Comparison of ENCODE assay signal across 25 mouse cellular contexts in genomic region chr1:86622296-86622695, GRCm38 (mm10). TPM values are rescaled to one million over a fixed set of nuclear protein-coding genes. Genes with fewer than 3 reads are reported as not detected.
A peak's percentile ranks its signal among the peaks of the same experiment; 100 is the strongest.
DNase-seq lines count a peak whose midpoint lies in the region; ATAC-seq and TF ChIP-seq lines count a peak whose summit lies in the region.
"Had no signal": no experiment of that assay in that cellular context is flagged by ENCODE, and none has a peak within 500 bp of the region (broad histone marks: within the 10 kb centered on the region; RNA-seq: fewer than 3 reads in every experiment).

No protein-coding gene starts in this region.

- H3K9me3 ChIP-seq in intestine, embryonic 16.5 days (ENCODE audit: control insufficient read depth, low read length): no peaks in the 10 kb centered on the region
- H3K9me3 ChIP-seq in intestine, embryonic 15.5 days: no peaks in the 10 kb centered on the region
- H3K9me3 ChIP-seq: embryonic facial prominence, embryonic 12.5 days; forebrain, embryonic 10.5 days; heart, embryonic 12.5 days; hindbrain, embryonic 13.5 days; liver, embryonic 12.5 days; midbrain, embryonic 13.5 days had no signal

- 72% methylated on average over 2 of the region's 2 CpGs for WGBS in intestine, embryonic 16.5 days
- WGBS in intestine, embryonic 15.5 days: 65% methylated on average over 2 of the region's 2 CpGs

- H3K27ac ChIP-seq in intestine, embryonic 16.5 days (ENCODE audit: low read length): no peak overlapping the region
- no peak overlapping the region for H3K27ac ChIP-seq in intestine, embryonic 15.5 days
- H3K27ac ChIP-seq in embryonic fibroblast, embryonic 13.5 days (ENCODE audit: insufficient read depth, low read length): peak overlapping the region; percentile 98
- H3K27ac ChIP-seq: embryonic facial prominence, embryonic 12.5 days; forebrain, embryonic 10.5 days; heart, adult 2 months; hindbrain, embryonic 13.5 days; liver, embryonic 12.5 days; midbrain, embryonic 13.5 days had no signal

- no peaks in the 10 kb centered on the region for H3K27me3 ChIP-seq in intestine, embryonic 16.5 days (replicated peaks; ENCODE audit: control insufficient read depth, insufficient read depth, low read length)
- no peaks in the 10 kb centered on the region for H3K27me3 ChIP-seq in intestine, embryonic 15.5 days (replicated peaks)
- H3K27me3 ChIP-seq: CH12.LX; embryonic facial prominence, embryonic 12.5 days; heart, embryonic 12.5 days; hindbrain, embryonic 13.5 days; liver, embryonic 12.5 days; midbrain, embryonic 13.5 days had no signal

- H3K36me3 ChIP-seq in intestine, embryonic 16.5 days (ENCODE audit: control insufficient read depth, insufficient read depth, low read length): no peaks in the 10 kb centered on the region
- no peaks in the 10 kb centered on the region for H3K36me3 ChIP-seq in intestine, embryonic 15.5 days
- H3K36me3 ChIP-seq: embryonic facial prominence, embryonic 12.5 days; forebrain, embryonic 10.5 days; heart, embryonic 12.5 days; hindbrain, embryonic 13.5 days; liver, embryonic 12.5 days; midbrain, embryonic 13.5 days had no signal

- no peak for TF ChIP-seq CTCF in embryonic fibroblast, embryonic 13.5 days (IDR thresholded peaks at IDR 0.05; ENCODE audit: borderline replicate concordance, insufficient read depth, low read length)

- H3K4me2 ChIP-seq in intestine, embryonic 16.5 days (ENCODE audit: low read depth, low read length): no peak overlapping the region
- no peak overlapping the region for H3K4me2 ChIP-seq in intestine, embryonic 15.5 days (replicated peaks)
- H3K4me2 ChIP-seq: embryonic facial prominence, embryonic 12.5 days; heart, embryonic 12.5 days; hindbrain, embryonic 13.5 days; liver, embryonic 12.5 days; midbrain, embryonic 13.5 days had no signal

- ATAC-seq in intestine, embryonic 16.5 days: 0 out of 2 replicates have a peak, but pooled peaks have one; percentile 14
- ATAC-seq in intestine, embryonic 15.5 days: no peak
- ATAC-seq in megakaryocyte progenitor cell, adult 5-6 weeks (replicated peaks; ENCODE audit: poor library complexity): no peak
- ATAC-seq: forebrain, embryonic 16.5 days; liver, embryonic 12.5 days; liver, postnatal 0 days; midbrain, embryonic 13.5 days had no signal

- TF ChIP-seq POLR2A in embryonic fibroblast, embryonic 13.5 days (IDR thresholded peaks at IDR 0.05; ENCODE audit: low read depth, low read length): no peak

- H3K4me3 ChIP-seq in intestine, embryonic 16.5 days (ENCODE audit: low read length): no peak overlapping the region
- H3K4me3 ChIP-seq in intestine, embryonic 15.5 days (replicated peaks): no peak overlapping the region
- no peak overlapping the region for H3K4me3 ChIP-seq in embryonic fibroblast, embryonic 13.5 days (ENCODE audit: insufficient read depth, low read length)
- H3K4me3 ChIP-seq: embryonic facial prominence, embryonic 12.5 days; forebrain, embryonic 10.5 days; heart, adult 2 months; heart, embryonic 12.5 days; hindbrain, embryonic 13.5 days; liver, embryonic 12.5 days; midbrain, embryonic 13.5 days had no signal

- DNase-seq in 3T3-L1 (ENCODE audit: low read depth, low spot score): peak; percentile 76
- DNase-seq in NIH3T3 (ENCODE audit: low read depth): peak; percentile 79
- no peak for DNase-seq in layer of hippocampus, adult 18-20 months (ENCODE audit: low spot score in 2 of 2)
- DNase-seq: cerebellum, adult 9-11 months; embryo, embryonic 11 days; heart, adult 2 months; heart, postnatal 4 days; kidney, adult 18-20 months; kidney, postnatal 25 days; left cerebral cortex, postnatal 4 days; liver, postnatal 0 days; lung, postnatal 36 days had no signal

- H3K4me1 ChIP-seq in intestine, embryonic 16.5 days (ENCODE audit: control insufficient read depth, insufficient read depth, low read length): peaks cover 7% of the 10 kb centered on the region
- H3K4me1 ChIP-seq in intestine, embryonic 15.5 days (replicated peaks): no peaks in the 10 kb centered on the region
- H3K4me1 ChIP-seq in embryonic fibroblast, embryonic 13.5 days (ENCODE audit: control insufficient read depth, insufficient read depth, low read length): peaks cover 12% of the 10 kb centered on the region
- H3K4me1 ChIP-seq: embryonic facial prominence, embryonic 12.5 days; forebrain, embryonic 10.5 days; liver, embryonic 12.5 days; midbrain, embryonic 13.5 days had no signal

- H3K9ac ChIP-seq in intestine, embryonic 16.5 days (ENCODE audit: low read depth, low read length): no peak overlapping the region
- no peak overlapping the region for H3K9ac ChIP-seq in intestine, embryonic 15.5 days
- H3K9ac ChIP-seq: embryonic facial prominence, embryonic 12.5 days; heart, embryonic 12.5 days; hindbrain, embryonic 13.5 days; liver, embryonic 12.5 days; liver, postnatal 0 days; midbrain, embryonic 13.5 days had no signal

RNA-seq across cellular contexts. Expression of gene Cops7b, which starts 39.6 kb away (rescaled TPM):
- polyA plus RNA-seq in intestine, embryonic 16.5 days (2015; fragmentation: Nextera tagmentation; extraction: Ambion mirVana): 31.5 and 35.1 TPM in 2 replicates
- polyA plus RNA-seq in intestine, embryonic 15.5 days (2015; fragmentation: Nextera tagmentation; extraction: Ambion mirVana): 32.3 and 33.0 TPM in 2 replicates
- polyA plus RNA-seq in embryonic fibroblast, embryonic 13.5 days (2011; ENCODE audit: insufficient read length, low read depth, missing spikeins): 23.0 and 30.0 TPM in 2 replicates
- 9.3 and 13.2 TPM in 2 replicates for total RNA-seq in megakaryocyte progenitor cell, adult 5-6 weeks (2015)
- 19.5 and 22.7 TPM in 2 replicates for total RNA-seq in megakaryocyte progenitor cell, adult 5-6 weeks (2017)
- 10 to 100 TPM; 19.5 to 21.1 TPM for total RNA-seq in layer of hippocampus, adult 18-20 months (2021)

RNA-seq across cellular contexts. Expression of gene Pde6d, which starts 39.9 kb away (rescaled TPM):
- 35.1 and 35.2 TPM in 2 replicates for polyA plus RNA-seq in intestine, embryonic 16.5 days (2015; fragmentation: Nextera tagmentation; extraction: Ambion mirVana)
- polyA plus RNA-seq in intestine, embryonic 15.5 days (2015; fragmentation: Nextera tagmentation; extraction: Ambion mirVana): 45.8 and 56.6 TPM in 2 replicates
- polyA plus RNA-seq in embryonic fibroblast, embryonic 13.5 days (2011; ENCODE audit: insufficient read length, low read depth, missing spikeins): 37.0 and 39.9 TPM in 2 replicates
- 60.3 and 71.2 TPM in 2 replicates for total RNA-seq in megakaryocyte progenitor cell, adult 5-6 weeks (2015)
- 17.9 and 23.6 TPM in 2 replicates for total RNA-seq in megakaryocyte progenitor cell, adult 5-6 weeks (2017)
- 10 to 100 TPM; 47.3 to 48.9 TPM for total RNA-seq in layer of hippocampus, adult 18-20 months (2021)

RNA-seq across cellular contexts. Expression of gene Nppc, which starts 48.1 kb away (rescaled TPM):
- polyA plus RNA-seq in intestine, embryonic 16.5 days (2015; fragmentation: Nextera tagmentation; extraction: Ambion mirVana): 0.34 and 0.72 TPM in 2 replicates
- polyA plus RNA-seq in intestine, embryonic 15.5 days (2015; fragmentation: Nextera tagmentation; extraction: Ambion mirVana): 0.43 and 0.64 TPM in 2 replicates
- 0.51 TPM in 1 of 2 replicates, not detected in the other for polyA plus RNA-seq in embryonic fibroblast, embryonic 13.5 days (2011; ENCODE audit: insufficient read length, low read depth, missing spikeins)
- total RNA-seq in megakaryocyte progenitor cell, adult 5-6 weeks (2015): not detected in 2 replicates
- 0.41 TPM in 1 of 2 replicates, not detected in the other for total RNA-seq in megakaryocyte progenitor cell, adult 5-6 weeks (2017)
- total RNA-seq in layer of hippocampus, adult 18-20 months (2021): 1 to 10 TPM; 7.7 to 9.9 TPM
- total RNA-seq: heart, adult 2 months had no signal
- polyA plus RNA-seq: C2C12; liver, embryonic 12.5 days; liver, postnatal 0 days had no signal

Comparison
In these comparisons a context has a peak if more than half of its experiments do, and no peak if none do; other contexts are left out.
1. DNase-seq: peak in 3T3-L1 (single experiment) and NIH3T3 (single experiment); none in layer of hippocampus, adult 18-20 months (0 of 2).